Mouse (Mus musculus) CD8-positive naive resting alpha-beta T cell, adult 2 months (primary cell): ENCODE measurements around the gene Acr.
A peak's percentile ranks its signal among the peaks of the same experiment; 100 is the strongest.

Source experiments
- DNase-seq, 2 experiments: peaks; one replicate each; pipeline ENCODE4 v3.0.0; 2022; ENCODE audit warnings: low read depth in 2 of 2, low spot score in 2 of 2

Acr gene

DNA sequence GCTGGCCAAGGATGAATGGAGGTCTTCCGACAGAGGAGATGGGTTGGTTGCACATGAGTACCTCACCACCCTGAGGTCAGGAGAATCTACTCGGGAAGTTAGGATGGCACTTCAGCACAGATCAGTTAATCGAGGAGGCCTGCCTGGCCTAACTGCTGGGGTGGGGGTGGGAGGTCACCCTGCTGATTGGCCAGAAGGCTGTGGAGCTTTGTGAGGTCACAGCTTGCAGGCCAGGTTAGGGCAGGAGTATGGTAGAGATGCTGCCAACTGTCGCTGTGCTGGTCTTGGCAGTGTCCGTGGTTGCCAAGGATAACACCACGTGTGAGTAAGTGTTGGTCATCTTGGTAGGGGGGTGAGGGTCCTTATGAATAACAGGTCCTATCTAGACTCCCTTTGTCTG lies at the start of gene Acr:
Gene Acr, plus strand, starts transcription at position 213 of the 400 bp plus-strand sequence.
- DNase-seq: no peak

GRCm38 (mm10) chr15:89521951-89522350 lies 46.2 kb upstream of the Acr start:
- no peak for DNase-seq

DNA sequence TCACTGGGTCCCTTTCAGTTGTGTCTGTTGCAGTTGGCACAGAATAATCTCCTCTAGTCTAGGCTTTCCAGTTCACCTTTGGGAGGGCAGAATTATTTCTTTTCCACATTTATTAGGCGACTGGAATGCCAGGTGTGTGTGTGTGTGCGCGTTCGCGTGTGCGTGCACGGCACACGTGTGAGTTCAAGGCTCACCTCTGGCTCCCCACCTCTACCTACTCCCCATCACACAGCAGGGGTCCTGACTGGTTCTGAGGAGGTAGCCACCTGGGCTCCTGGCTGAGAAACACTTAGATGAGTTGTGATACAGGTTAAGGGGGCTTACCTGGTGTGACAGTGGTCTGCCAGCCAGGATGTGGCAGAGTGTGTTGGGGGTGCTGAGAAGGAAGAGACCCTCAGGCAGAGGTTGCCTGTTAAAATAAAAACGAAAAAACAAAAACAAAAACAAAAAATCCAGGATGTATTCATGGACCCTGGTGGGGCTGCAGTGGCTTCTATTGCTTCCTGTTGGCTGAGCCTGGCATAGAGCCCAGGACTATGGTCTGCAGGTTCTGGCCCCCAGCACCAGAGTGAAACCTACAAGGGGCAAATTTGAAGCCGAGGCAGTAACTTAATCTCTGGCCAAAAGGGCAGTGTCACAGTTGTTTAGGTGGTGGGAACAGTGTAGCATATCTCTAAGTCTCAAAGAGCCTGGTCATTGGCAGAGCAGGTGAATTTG lies 45.4 kb upstream of the Acr start:
- DNase-seq: no peak

- DNase-seq: no peak
Measured at GRCm38 (mm10) chr15:89523283-89523832, 44.8 kb upstream of the Acr start.

DNA sequence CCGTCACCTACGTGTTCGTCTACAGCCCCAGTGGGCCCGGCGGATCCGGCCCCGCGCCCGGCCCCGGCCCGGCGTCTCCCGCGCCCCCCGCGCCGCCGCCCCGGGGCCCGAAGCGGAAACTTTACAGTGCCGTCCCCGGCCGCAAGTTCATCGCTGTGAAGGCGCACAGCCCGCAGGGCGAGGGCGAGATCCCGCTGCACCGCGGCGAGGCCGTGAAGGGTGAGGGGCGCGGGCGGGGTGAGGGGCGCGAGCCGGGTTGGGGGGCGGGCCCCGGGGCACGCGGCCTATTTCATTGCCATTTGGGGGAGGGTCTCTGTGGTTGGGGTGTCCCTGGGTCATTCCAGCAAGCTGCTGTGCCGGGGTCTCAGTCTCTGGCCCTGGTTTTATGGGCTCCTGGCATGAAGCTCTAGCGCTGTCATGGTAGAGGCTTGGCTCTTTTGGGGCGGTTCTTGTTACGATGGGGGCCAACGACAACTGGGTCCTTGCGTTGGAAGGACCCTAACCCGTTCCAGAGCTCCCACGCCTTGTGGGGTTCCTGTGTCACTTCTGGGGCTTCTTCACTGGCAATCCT lies 44.0 kb upstream of the Acr start:
- no peak for DNase-seq

- DNase-seq: no peak
Measured at GRCm38 (mm10) chr15:89524611-89525415, 43.3 kb upstream of the Acr start.

GRCm38 (mm10) chr15:89525464-89525863 lies 42.7 kb upstream of the Acr start:
- DNase-seq: no peak

GRCm38 (mm10) chr15:89525896-89526295 lies 42.2 kb upstream of the Acr start:
- DNase-seq: no peak

DNA sequence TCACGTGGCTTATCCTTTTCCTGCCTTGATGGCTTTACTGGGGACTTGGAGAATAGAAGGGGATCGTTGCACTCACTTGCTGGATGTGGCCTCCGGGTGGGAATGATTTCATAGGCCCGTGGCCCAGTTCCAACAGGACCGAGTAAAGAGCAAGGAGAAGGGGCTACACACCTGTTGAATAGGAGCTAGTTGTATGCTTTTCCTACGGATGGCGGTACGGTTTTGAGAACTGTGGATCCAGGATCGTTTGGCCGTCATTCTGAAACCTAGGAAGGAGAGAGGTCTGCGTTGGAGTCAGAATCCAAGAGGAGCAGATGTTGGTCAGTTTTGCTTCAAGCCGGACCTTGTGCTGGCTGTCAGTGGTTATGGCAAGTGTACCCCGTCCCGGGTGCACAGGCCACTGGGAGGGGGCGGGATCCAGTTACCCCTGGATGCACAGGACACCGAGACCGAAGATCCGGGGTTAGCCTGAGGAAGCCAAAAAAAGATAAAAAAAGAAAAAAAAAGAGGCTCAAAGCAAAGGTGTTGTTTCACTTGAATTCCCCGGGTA lies 41.3 kb upstream of the Acr start:
- DNase-seq: no peak

DNA sequence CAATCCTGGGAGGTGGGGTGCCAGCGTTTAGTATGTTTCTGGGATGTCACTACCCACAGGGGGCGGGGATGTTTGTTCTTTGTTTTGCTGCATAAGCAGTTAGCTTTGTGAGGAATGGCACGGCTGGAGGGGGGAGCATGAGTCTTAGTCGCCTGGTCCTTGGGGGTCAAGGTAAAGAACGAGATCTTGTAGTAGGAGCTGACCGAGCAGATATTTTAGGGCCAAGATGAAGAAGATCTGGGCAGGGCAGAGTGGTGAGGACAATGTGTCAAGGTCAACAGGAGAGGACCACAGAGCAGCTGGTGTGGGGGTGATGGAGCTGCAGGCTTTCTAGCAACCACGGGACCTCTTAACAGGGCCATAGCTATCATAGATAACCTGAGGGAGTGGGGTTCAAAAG lies 40.7 kb upstream of the Acr start:
- no peak for DNase-seq

DNA sequence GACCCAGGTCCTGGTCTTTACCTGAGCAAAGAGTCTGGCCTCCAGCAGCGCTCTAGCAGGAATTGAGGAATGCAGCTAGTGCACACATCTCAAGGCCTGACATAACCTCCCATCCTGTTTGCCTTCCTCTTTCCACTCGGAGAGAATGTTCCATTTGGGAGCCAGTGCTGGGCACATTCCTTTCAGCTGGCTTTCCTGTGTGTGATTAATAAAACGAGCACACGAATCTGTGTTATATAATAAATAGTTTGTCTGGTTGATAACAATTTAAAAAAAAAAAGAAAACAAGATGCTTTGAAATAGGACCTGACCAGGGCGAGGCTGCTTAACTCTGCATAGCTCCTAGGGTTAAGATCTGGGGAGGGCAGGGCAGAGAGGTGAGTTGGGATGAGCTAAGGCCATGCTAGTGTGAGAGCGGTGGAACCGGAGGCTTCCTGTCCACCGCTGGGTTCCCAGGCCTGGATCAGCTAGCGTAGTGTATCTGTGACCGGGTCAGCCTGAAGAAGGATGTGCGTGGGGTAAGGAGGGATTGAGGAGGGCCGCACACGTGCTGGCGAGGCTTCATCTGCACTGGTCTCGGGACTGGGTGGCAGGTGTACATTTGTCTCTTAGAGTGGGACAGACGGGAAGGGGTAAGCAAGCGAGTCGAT lies 39.8 kb upstream of the Acr start:
- DNase-seq: no peak

- DNase-seq: no peak
Measured at GRCm38 (mm10) chr15:89528923-89529322, 39.2 kb upstream of the Acr start.

GRCm38 (mm10) chr15:89530336-89530735 lies 37.8 kb upstream of the Acr start:
- peak; percentile 32 to 42 for DNase-seq

DNA sequence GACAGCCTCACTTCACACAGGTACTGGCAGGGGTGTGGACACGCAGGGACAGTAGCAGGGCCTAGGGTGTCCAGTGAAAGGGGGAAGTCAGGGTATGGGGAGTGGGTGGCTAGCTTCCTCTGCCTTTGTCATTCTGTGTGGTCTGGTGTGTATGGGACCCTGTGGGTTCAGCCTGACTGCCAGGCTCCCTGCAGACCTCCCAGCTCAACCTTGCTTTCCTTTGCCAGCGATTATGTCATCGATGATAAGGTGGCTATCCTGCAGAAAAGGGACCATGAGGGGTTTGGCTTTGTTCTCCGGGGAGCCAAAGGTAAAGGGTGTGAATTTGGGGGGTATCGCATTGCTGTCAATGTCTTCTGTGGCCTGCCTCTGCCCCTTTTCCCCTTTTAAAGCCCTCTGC lies 36.7 kb upstream of the Acr start:
- no peak for DNase-seq

- no peak for DNase-seq
Measured at GRCm38 (mm10) chr15:89532026-89532923, 35.9 kb upstream of the Acr start.

- no peak for DNase-seq
Measured at GRCm38 (mm10) chr15:89532924-89533842, 34.9 kb upstream of the Acr start.

DNA sequence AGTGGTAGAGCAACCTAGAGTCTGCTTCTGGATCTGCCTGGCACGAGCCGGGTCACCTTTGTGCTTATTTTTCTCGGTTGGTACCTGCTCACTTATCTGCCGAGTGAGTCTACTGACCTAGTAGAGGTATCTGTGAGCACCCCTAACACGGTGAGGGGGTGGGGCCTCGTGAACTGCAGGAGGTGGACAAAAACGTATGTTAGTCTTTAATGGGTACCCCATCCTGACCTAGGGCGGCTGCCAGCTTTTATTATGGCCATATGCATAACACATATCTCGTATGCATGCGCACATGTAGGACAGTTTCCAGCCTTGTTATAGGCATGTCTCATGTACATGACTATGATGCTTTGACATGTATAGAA lies 34.3 kb upstream of the Acr start:
- DNase-seq: no peak

DNA sequence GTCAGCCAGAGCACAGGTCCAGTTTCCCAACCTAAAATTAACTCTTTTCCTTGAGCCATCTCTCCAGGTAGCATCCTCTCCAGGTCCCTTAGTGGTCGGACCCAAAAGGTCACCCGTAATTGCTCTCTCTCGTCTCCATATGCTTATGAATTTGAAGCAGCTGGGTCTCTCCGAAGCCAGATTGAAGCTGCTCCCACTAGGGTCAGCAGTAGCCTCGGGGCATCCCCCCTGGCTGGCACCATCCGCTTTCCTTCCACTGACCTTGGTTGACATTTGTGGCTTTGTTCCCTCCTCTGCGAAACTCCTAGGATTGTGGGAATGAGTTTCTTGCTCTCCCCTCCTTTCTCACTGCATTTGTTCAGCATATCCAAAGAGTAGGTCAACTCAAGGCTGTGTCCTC lies 24.0 kb upstream of the Acr start:
- DNase-seq: no peak

DNA sequence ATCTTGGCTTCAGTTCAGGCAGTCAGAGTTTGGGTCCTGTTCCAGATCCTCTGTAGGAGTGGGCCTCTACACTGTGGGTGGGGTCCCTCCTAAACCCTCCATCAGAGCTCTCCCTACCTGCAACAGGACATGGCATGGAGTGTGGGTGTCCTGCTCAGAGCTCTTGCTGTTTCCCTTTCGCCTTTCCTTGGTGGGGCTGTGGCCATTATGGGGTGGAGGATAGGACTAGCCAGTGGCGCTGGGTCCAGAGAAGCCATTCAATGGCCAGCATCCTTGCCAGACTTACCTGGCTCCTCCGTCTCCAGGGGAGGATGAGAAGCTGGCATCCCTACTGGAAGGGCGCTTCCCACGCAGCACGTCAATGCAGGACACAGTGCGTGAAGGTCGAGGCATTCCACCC lies 20.8 kb upstream of the Acr start:
- DNase-seq: no peak
